Mouse (Mus musculus): ENCODE measurements around the gene Rcvrn.

The Rcvrn gene

GRCm38 (mm10) chr11:67694703-67695376, at the start of gene Rcvrn:
TSS of gene Rcvrn (plus strand) at chr11:67695326.
- no peak for DNase-seq (ENCODE audit: low spot score)

- no peak for DNase-seq (ENCODE audit: low spot score)
Measured at GRCm38 (mm10) chr11:67647745-67648144, 47.4 kb upstream of the Rcvrn start.

- DNase-seq (ENCODE audit: low spot score): no peak
Measured at GRCm38 (mm10) chr11:67648651-67649407, 46.3 kb upstream of the Rcvrn start.

GRCm38 (mm10) chr11:67649971-67650707, 45.0 kb upstream of the Rcvrn start:
- DNase-seq (ENCODE audit: low spot score): no peak

- DNase-seq (ENCODE audit: low spot score): no peak
Measured at GRCm38 (mm10) chr11:67651731-67652130, 43.4 kb upstream of the Rcvrn start.

GRCm38 (mm10) chr11:67652194-67652892, 42.8 kb upstream of the Rcvrn start:
- DNase-seq (ENCODE audit: low spot score): no peak

GRCm38 (mm10) chr11:67652893-67653255, 42.3 kb upstream of the Rcvrn start:
- DNase-seq (ENCODE audit: low spot score): no peak

- no peak for DNase-seq (ENCODE audit: low spot score)
Measured at GRCm38 (mm10) chr11:67653521-67654090, 41.5 kb upstream of the Rcvrn start.

GRCm38 (mm10) chr11:67654514-67654913, 40.6 kb upstream of the Rcvrn start:
- no peak for DNase-seq (ENCODE audit: low spot score)

GRCm38 (mm10) chr11:67655236-67655959, 39.7 kb upstream of the Rcvrn start:
- no peak for DNase-seq (ENCODE audit: low spot score)

- no peak for DNase-seq (ENCODE audit: low spot score)
Measured at GRCm38 (mm10) chr11:67656366-67656765, 38.8 kb upstream of the Rcvrn start.

GRCm38 (mm10) chr11:67656811-67657210, 38.3 kb upstream of the Rcvrn start:
- DNase-seq (ENCODE audit: low spot score): no peak

GRCm38 (mm10) chr11:67657685-67658382, 37.3 kb upstream of the Rcvrn start:
- DNase-seq (ENCODE audit: low spot score): peak; percentile 21

GRCm38 (mm10) chr11:67661465-67661864, 33.7 kb upstream of the Rcvrn start:
- DNase-seq (ENCODE audit: low spot score): no peak

- no peak for DNase-seq (ENCODE audit: low spot score)
Measured at GRCm38 (mm10) chr11:67663437-67663836, 31.7 kb upstream of the Rcvrn start.

GRCm38 (mm10) chr11:67664261-67664660, 30.9 kb upstream of the Rcvrn start:
- no peak for DNase-seq (ENCODE audit: low spot score)

- DNase-seq (ENCODE audit: low spot score): no peak
Measured at GRCm38 (mm10) chr11:67664918-67665317, 30.2 kb upstream of the Rcvrn start.

- DNase-seq (ENCODE audit: low spot score): no peak
Measured at GRCm38 (mm10) chr11:67666129-67666528, 29.0 kb upstream of the Rcvrn start.

- DNase-seq (ENCODE audit: low spot score): no peak
Measured at GRCm38 (mm10) chr11:67667531-67668332, 27.4 kb upstream of the Rcvrn start.

Data from c-Kit-positive CD71-positive TER-119-positive erythroid progenitor cells, embryonic 14.5 days (primary cell).